Mouse (Mus musculus) G1E (cell line): ENCODE measurements at regions not wholly inside any gene's neighbourhood (a gene's known extent, or its start where the extent isn't known, plus 50 kb on each side); places are given as distances from the start of the nearest gene placed in this dataset.

Experiments
- CTCF ChIP-seq: IDR thresholded peaks from 2 replicates; pipeline ENCODE4 v1.5.1; 2012; ENCODE audit warnings: low read depth, low read length, inconsistent platforms, mixed read lengths
- GATA1 ChIP-seq: IDR thresholded peaks from 2 replicates; pipeline ENCODE4 v1.6.1; 2012; ENCODE audit warnings: borderline replicate concordance, low read length, inconsistent platforms, mixed read lengths
- GATA2 ChIP-seq: IDR thresholded peaks from 2 replicates; pipeline ENCODE4 v1.6.1; 2012; ENCODE audit warnings: low read depth, low read length, inconsistent platforms, borderline replicate concordance
- POLR2AphosphoS5 ChIP-seq: IDR thresholded peaks from 2 replicates; pipeline ENCODE4 v1.6.1; 2012; ENCODE audit warnings: low read depth, low read length, inconsistent platforms; ENCODE audit not compliant: insufficient replicate concordance
- TAL1 ChIP-seq: conservative IDR thresholded peaks from 2 replicates; pipeline ENCODE4 v1.6.1; 2012; ENCODE audit warnings: low read depth, low read length, inconsistent platforms, mixed read lengths

DNA sequence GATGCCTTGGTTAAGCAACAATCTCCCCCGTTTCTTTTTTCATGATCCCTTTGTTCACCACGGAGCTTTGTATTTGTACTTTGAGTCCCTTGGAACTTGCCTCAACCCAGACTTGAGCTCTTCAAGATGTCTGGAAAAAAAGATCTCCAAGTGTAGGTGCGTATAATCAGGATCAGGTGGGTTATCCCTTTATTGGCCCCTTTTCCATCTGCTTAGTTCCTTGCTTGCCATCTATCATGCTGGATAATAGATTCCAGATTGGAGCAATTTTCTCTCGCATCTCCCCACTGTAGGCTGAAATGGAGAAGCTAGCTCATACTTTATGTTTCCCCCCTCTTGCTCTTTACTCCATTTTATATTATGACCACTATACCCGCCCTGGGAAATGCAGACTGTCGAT, 474.5 kb upstream of the Rgma start:
- TF ChIP-seq CTCF (no peak), GATA1 (no peak), TAL1 (no peak), POLR2AphosphoS5 (no peak), GATA2 (no peak)
